Mouse (Mus musculus): Measurements from ENCODE around the gene Rnf186.
"Not testable (repeated sequence)": the region's sequence is repeated elsewhere in the genome, so short reads cannot be mapped to it uniquely, and the experiment has no call there.

Rnf186 gene

GRCm38 (mm10) chr4:138968772-138969556 is 2.1 kb downstream of the Rnf186 start:
- in situ Hi-C loops (cut with MboI; ENCODE audit: unreplicated experiment in 2 of 2) = no loop called here

- in situ Hi-C loops (cut with MboI; ENCODE audit: unreplicated experiment in 2 of 2) = no loop called here
These were observed 2.8 kb downstream of the Rnf186 start for GRCm38 (mm10) chr4:138969736-138970135.

GRCm38 (mm10) chr4:138971371-138971770 is 4.5 kb downstream of the Rnf186 start:
- in situ Hi-C loops (cut with MboI; ENCODE audit: unreplicated experiment in 2 of 2) = no loop called here

- in situ Hi-C loops (cut with MboI; ENCODE audit: unreplicated experiment in 2 of 2) = no loop called here
These were observed 5.4 kb downstream of the Rnf186 start for GRCm38 (mm10) chr4:138972139-138972826.

- in situ Hi-C loops (cut with MboI; ENCODE audit: unreplicated experiment in 2 of 2) = no loop called here
These were observed 6.2 kb downstream of the Rnf186 start, which contains the start of gene Tmco4 for GRCm38 (mm10) chr4:138972827-138973718. Gene Tmco4 (plus strand): TSS chr4:138972888.

DNA sequence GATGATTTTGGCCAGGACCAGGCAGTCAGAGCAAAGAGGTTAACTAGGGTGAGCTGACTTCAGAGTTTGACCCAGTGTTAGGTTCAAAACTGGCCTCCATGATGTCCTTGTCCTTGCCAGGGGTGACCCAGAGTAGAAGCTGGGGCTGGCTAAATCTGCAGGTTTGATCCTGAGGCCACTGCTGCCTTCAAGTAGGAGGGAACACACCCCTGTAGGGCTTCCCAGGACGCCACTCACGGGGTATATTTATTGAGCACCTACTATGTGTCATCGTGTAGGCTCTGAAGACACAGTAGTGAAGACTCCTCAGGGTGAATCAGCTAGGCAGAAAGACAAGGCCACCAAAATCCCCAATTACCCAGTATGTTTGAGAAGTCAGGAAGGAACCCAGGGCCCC is 6.8 kb downstream of the Rnf186 start:
- in situ Hi-C loops (cut with MboI; ENCODE audit: unreplicated experiment in 2 of 2) = no loop called here

DNA sequence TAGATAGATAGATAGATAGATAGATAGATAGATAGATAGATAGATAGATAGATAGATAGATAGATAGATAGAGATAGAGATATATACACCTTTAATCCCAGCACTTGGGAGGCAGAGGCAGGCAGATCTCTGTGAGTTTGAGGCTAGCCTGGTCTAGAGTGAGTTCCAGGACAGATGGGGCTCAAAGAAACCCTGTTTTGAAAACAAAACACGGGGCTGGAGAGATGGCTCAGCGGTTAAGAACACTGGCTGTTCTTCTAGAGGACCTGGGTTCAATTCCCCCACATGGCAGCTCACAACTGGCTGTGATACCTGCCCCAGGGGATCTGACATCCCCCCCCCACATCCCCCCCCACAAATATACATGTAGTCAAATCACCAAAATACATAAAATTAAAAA is 7.6 kb downstream of the Rnf186 start:
- in situ Hi-C loops (cut with MboI; ENCODE audit: unreplicated experiment in 2 of 2) = not testable (repeated sequence)

DNA sequence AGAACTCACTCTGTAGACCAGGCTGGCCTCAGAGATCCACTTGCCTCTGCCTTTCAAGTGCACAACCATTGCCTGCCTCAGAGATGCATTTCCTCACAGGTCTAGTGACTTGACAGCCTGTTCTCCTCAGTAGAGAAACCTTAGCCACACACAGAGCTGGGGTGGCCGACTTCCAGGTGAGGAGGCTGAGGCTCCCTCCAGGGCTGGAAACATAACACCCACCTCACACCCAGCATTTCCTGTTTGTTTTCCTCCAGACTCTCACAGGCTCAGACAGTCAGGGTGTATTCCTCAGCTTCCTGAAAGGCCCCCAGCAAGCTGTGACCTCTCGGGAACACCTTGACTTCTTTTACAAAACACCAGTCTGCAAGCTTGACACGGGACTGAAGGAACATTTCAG is 8.3 kb downstream of the Rnf186 start:
- in situ Hi-C loops (cut with MboI; ENCODE audit: unreplicated experiment in 2 of 2) = no loop called here

GRCm38 (mm10) chr4:138976046-138976445 is 9.1 kb downstream of the Rnf186 start:
- in situ Hi-C loops (cut with MboI; ENCODE audit: unreplicated experiment in 2 of 2) = no loop called here

- in situ Hi-C loops (cut with MboI; ENCODE audit: unreplicated experiment in 2 of 2) = no loop called here
These were observed 13.1 kb downstream of the Rnf186 start for GRCm38 (mm10) chr4:138980021-138980420.

- in situ Hi-C loops (cut with MboI; ENCODE audit: unreplicated experiment in 2 of 2) = no loop called here
These were observed 14.0 kb downstream of the Rnf186 start for GRCm38 (mm10) chr4:138980771-138981420.

GRCm38 (mm10) chr4:138983422-138983821 is 16.5 kb downstream of the Rnf186 start:
- in situ Hi-C loops (cut with MboI; ENCODE audit: unreplicated experiment in 2 of 2) = no loop called here

GRCm38 (mm10) chr4:138984744-138985143 is 17.8 kb downstream of the Rnf186 start:
- in situ Hi-C loops (cut with MboI; ENCODE audit: unreplicated experiment in 2 of 2) = no loop called here

GRCm38 (mm10) chr4:138986280-138986679 is 19.4 kb downstream of the Rnf186 start:
- in situ Hi-C loops (cut with MboI; ENCODE audit: unreplicated experiment in 2 of 2) = no loop called here

DNA sequence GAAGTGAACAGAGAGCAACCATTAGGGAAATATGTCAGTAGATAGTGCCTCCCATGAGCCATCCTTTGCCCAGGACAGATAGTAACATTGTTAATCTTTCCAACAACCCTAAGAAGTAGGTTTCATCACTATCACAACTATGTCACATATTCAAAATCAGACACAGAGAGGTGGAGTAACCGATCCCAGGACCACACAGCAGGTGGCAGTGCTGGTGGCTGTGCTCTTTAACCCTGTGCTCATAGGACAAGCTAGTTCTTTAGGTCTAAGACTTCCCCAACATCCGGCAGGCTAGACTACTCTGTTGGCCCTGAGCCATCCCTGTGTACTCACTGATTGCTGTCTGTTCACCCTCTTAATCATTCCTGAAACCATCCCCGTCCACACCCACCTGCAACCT is 27.5 kb downstream of the Rnf186 start:
- in situ Hi-C loops (cut with MboI; ENCODE audit: unreplicated experiment in 2 of 2) = no loop called here

DNA sequence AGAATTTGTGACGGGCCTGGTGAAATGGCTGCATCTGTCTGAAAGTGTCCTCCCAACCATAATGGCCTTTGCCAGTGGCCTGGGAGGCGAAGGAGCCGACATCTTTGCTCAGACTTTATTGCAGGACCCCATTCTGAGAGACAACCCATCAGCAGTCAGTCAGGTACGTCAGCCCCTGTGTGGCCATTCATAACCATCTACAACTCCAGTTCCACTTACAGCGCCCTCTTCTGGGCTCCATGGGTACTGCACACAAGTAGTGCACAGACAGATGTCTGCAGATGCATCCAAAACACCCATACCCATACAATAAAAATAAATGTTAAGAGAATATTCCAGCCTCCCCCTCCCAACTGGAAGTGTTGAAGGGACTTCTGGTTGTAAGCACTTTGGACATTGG is 29.5 kb downstream of the Rnf186 start:
- in situ Hi-C loops (cut with MboI; ENCODE audit: unreplicated experiment in 2 of 2) = loop anchor here in 1 of 2 experiments (5.0 kb wide), 1 partner anchor 69 kb away; no protein-coding TSS in a partner anchor

- in situ Hi-C loops (cut with MboI; ENCODE audit: unreplicated experiment in 2 of 2) = loop anchor here in 1 of 2 experiments (5.0 kb wide), 1 partner anchor 70 kb away; no protein-coding TSS in a partner anchor
These were observed 30.2 kb downstream of the Rnf186 start for GRCm38 (mm10) chr4:138997121-138997520.

GRCm38 (mm10) chr4:138998611-138999010 is 31.7 kb downstream of the Rnf186 start:
- in situ Hi-C loops (cut with MboI; ENCODE audit: unreplicated experiment in 2 of 2) = loop anchor here in 1 of 2 experiments (5.0 kb wide), 1 partner anchor 71 kb away; no protein-coding TSS in a partner anchor

DNA sequence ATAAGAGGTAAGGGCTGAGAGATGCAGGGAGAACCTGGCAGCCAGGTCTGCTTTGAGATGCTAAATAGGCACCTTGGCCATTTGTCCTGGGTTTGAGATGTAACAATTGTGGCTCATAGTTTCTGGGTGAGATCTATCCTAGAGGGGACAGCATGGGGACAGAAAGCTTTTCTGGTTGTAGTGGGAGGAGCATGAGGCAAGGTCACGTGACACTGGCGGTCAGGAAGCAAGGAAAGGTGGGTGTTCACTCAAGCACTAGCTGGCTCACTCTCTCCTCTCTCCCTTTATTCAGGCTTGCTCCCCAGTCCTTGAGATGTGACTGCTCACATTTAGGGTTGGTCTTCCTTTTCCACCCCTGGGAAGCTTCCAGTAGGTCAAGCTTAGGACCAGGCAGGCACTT is 34.1 kb downstream of the Rnf186 start:
- in situ Hi-C loops (cut with MboI; ENCODE audit: unreplicated experiment in 2 of 2) = loop anchor here in 1 of 2 experiments (10.0 kb wide), 1 partner anchor 76 kb away; no protein-coding TSS in a partner anchor

DNA sequence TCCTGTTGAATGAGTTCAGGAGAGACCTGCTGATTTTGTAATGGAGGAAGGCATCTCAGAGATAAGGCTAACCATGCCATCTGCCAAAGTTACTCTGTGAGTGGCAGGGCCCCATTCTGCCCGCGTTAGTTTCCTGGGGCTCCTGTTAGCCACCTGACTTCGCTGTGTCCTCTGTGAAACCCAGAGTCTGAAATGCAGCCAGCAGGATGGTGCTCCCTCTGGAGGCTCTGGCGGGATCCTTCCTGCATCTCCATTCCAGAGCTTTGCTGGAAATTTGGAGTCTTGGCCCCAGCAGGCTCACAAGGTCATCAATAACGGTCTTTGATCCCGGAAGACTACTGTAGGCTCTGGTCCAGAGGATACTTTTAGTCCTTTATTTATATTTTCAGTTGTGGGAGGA is 34.5 kb downstream of the Rnf186 start:
- in situ Hi-C loops (cut with MboI; ENCODE audit: unreplicated experiment in 2 of 2) = loop anchor here in 1 of 2 experiments (10.0 kb wide), 1 partner anchor 77 kb away; no protein-coding TSS in a partner anchor

All from v-Abl transformed pro-B cells (cell line).